9 mouse cellular contexts compared by ENCODE assay signal in genomic region chr5:125271531-125272203, GRCm38 (mm10).
DNase-seq lines count a peak whose midpoint lies in the region; ATAC-seq lines count a peak whose summit lies in the region.
"Had no signal": no experiment of that assay in that cellular context is flagged by ENCODE, and none has a peak within 500 bp of the region (broad histone marks: within the 10 kb centered on the region; RNA-seq: fewer than 3 reads in every experiment).

No protein-coding gene starts in this region.

- no peaks in the 10 kb centered on the region for H3K9me3 ChIP-seq in embryonic facial prominence, embryonic 11.5 days (replicated peaks; ENCODE audit: control insufficient read depth, low read length)
- H3K9me3 ChIP-seq in liver, embryonic 15.5 days (replicated peaks) = peaks cover 3% of the 10 kb centered on the region; the same call in 1 of the 2 replicates
- H3K9me3 ChIP-seq: heart, embryonic 13.5 days had no signal

- no peak overlapping the region for H3K27ac ChIP-seq in embryonic facial prominence, embryonic 11.5 days (replicated peaks; ENCODE audit: low read depth, low read length)
- H3K27ac ChIP-seq in liver, embryonic 15.5 days (replicated peaks) = no peak overlapping the region
- H3K27ac ChIP-seq: heart, embryonic 13.5 days had no signal

- no peaks in the 10 kb centered on the region; the same call in 1 of the 2 replicates for H3K4me1 ChIP-seq in embryonic facial prominence, embryonic 11.5 days (ENCODE audit: control insufficient read depth, insufficient read depth, low read length)
- H3K4me1 ChIP-seq in liver, embryonic 15.5 days (replicated peaks) = peaks cover 38% of the 10 kb centered on the region

- 13% methylated on average over 15 of the region's 15 CpGs for WGBS in embryonic facial prominence, embryonic 11.5 days
- WGBS in liver, embryonic 15.5 days (ENCODE audit: insufficient replicate concordance) = 8% methylated on average over 15 of the region's 15 CpGs

- no peaks in the 10 kb centered on the region for H3K36me3 ChIP-seq in embryonic facial prominence, embryonic 11.5 days (replicated peaks; ENCODE audit: control insufficient read depth, insufficient read depth, low read depth, low read length)
- peaks cover 3% of the 10 kb centered on the region; the same call in 1 of the 2 replicates for H3K36me3 ChIP-seq in liver, embryonic 15.5 days (replicated peaks)

- H3K4me2 ChIP-seq in embryonic facial prominence, embryonic 11.5 days (ENCODE audit: low read depth, low read length) = no peak overlapping the region
- H3K4me2 ChIP-seq in liver, embryonic 15.5 days = peak overlapping the region; percentile 13; the same call in 1 of the 2 replicates
- H3K4me2 ChIP-seq: heart, embryonic 13.5 days had no signal

- no peak overlapping the region for H3K9ac ChIP-seq in embryonic facial prominence, embryonic 11.5 days (replicated peaks; ENCODE audit: low read length)
- H3K9ac ChIP-seq in liver, embryonic 15.5 days = no peak overlapping the region
- H3K9ac ChIP-seq: heart, embryonic 13.5 days had no signal

- DNase-seq in CD4-positive, CD25-positive, alpha-beta regulatory T cell, adult 2 months (ENCODE audit: low read depth, low spot score) = peak; percentile 86
- peak; percentile 92 for DNase-seq in adrenal gland, postnatal 10 days
- DNase-seq in embryonic facial prominence, embryonic 11.5 days (ENCODE audit: low spot score) = peak; percentile 95
- DNase-seq in heart, adult 8-10 months (ENCODE audit: low spot score) = peak; percentile 92
- DNase-seq in kidney, postnatal 25 days = peak; percentile 83 to 93
- peak; percentile 60 for DNase-seq in ovary, postnatal 10 days (ENCODE audit: low spot score)
- peak; percentile 35 to 79 for DNase-seq in thymus, postnatal 10 days (ENCODE audit: low spot score in 2 of 2)

- ATAC-seq in embryonic facial prominence, embryonic 11.5 days (replicated peaks; ENCODE audit: insufficient number of reproducible peaks, low FRiP score, low TSS enrichment, low read depth) = no peak
- no peak for ATAC-seq in liver, embryonic 15.5 days (ENCODE audit: insufficient read depth)

- H3K4me3 ChIP-seq in embryonic facial prominence, embryonic 11.5 days (ENCODE audit: low read depth, low read length) = no peak overlapping the region
- no peak overlapping the region for H3K4me3 ChIP-seq in liver, embryonic 15.5 days (replicated peaks)
- H3K4me3 ChIP-seq: heart, embryonic 13.5 days had no signal

- no peaks in the 10 kb centered on the region for H3K27me3 ChIP-seq in embryonic facial prominence, embryonic 11.5 days (ENCODE audit: control insufficient read depth, insufficient read depth, low read length)
- no peaks in the 10 kb centered on the region; the same call in 1 of the 2 replicates for H3K27me3 ChIP-seq in liver, embryonic 15.5 days
- H3K27me3 ChIP-seq: heart, embryonic 13.5 days had no signal
